Mouse (Mus musculus): ENCODE results near the gene Cdk14.

DNA sequence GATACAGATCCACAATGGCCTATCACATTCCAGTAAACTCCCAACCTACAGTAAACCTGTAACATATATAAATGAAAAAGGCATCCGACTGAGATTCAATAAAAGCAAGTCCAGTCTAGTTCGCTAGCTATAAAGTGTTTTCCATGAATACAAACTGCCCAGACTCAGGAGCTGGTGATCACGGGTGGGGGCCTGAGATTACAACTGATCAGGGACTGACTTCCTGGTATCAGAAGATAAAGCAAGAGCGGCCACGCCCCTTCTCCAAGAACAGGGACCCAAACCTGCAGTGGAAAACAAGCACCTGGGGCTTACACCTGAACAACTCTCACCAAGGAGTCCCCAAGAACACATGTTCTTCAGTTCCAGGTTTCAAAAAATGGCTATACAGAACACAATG is 137.7 kb downstream of the Cdk14 start:
- TF ChIP-seq CTCF (IDR thresholded peaks at IDR 0.05; ENCODE audit: low read depth, low read length) (no peak), POLR2A (IDR thresholded peaks at IDR 0.05; ENCODE audit: insufficient read depth, low read length) (no peak), EP300 (IDR thresholded peaks at IDR 0.05; ENCODE audit: insufficient read depth, low read depth, low read length) (no peak)
